Mouse (Mus musculus) CH12.LX (cell line): ENCODE measurements around the gene Oas3. TPM values are rescaled to one million over a fixed set of nuclear protein-coding genes. Genes with fewer than 3 reads are reported as not detected.
"Not testable (repeated sequence)": the region's sequence is repeated elsewhere in the genome, so short reads cannot be mapped to it uniquely, and the experiment has no call there.

Experiments used
- DNase-seq: peaks from one replicate; pipeline ENCODE4 v3.0.0-alpha.2; 2013; ENCODE audit errors: extremely low read depth
- H3K27ac ChIP-seq: 2 replicates; pipeline ENCODE4 v1.5.1; 2012; ENCODE audit warnings: low read depth, mild to moderate bottlenecking, control low read depth, moderate library complexity; ENCODE audit not compliant: insufficient read depth
- H3K27me3 ChIP-seq: replicated peaks from 2 replicates; pipeline ENCODE3; 2012; ENCODE audit warnings: inconsistent platforms
- H3K36me3 ChIP-seq, 2 experiments: replicated peaks in 1 of 2; 2 replicates each; pipeline versions ENCODE3 to v1.6.1; 2012; ENCODE audit warnings: inconsistent platforms in 1 of 2, low read length in 1 of 2, mild to moderate bottlenecking in 1 of 2, mixed read lengths in 1 of 2, moderate library complexity in 1 of 2; ENCODE audit not compliant: control insufficient read depth in 1 of 2, insufficient read depth in 1 of 2
- H3K4me1 ChIP-seq, 2 experiments: 2 replicates each; pipeline ENCODE4 v1.6.1; 2012; ENCODE audit warnings: inconsistent platforms in 1 of 2, moderate library complexity in 1 of 2; ENCODE audit not compliant: insufficient read depth in 2 of 2, control insufficient read depth in 1 of 2
- H3K4me2 ChIP-seq: 2 replicates; pipeline ENCODE4 v1.6.1; 2012; ENCODE audit warnings: low read depth, mild to moderate bottlenecking, control low read depth; ENCODE audit not compliant: poor library complexity, insufficient read depth, severe bottlenecking
- H3K4me3 ChIP-seq, 3 experiments: fragments of 150-350 bp in 1 of 3; sonication (generic) in 1 of 3; replicated peaks in 1 of 3; 2 replicates each; pipeline versions ENCODE3 to v1.5.1; 2011 to 2012; ENCODE audit warnings: low read depth in 2 of 3, low read length in 2 of 3, mild to moderate bottlenecking in 2 of 3, moderate library complexity in 2 of 3, control low read depth in 1 of 3, improper control_type of control experiment in 1 of 3, inconsistent platforms in 1 of 3, mixed read lengths in 1 of 3; ENCODE audit not compliant: poor library complexity in 1 of 3
- H3K79me2 ChIP-seq: replicated peaks from 2 replicates; pipeline ENCODE4 v1.6.1; 2012; ENCODE audit warnings: mild to moderate bottlenecking, moderate library complexity; ENCODE audit not compliant: control insufficient read depth, poor library complexity, insufficient read depth, severe bottlenecking; ENCODE audit errors: extremely low read depth
- H3K9ac ChIP-seq: 2 replicates; pipeline ENCODE4 v1.6.1; 2012; ENCODE audit warnings: low read depth, mild to moderate bottlenecking, control low read depth, moderate library complexity; ENCODE audit not compliant: insufficient read depth
- H3K9me3 ChIP-seq: replicated peaks from 2 replicates; pipeline ENCODE3; 2012; ENCODE audit warnings: low read length, inconsistent platforms, mixed read lengths
- BHLHE40 ChIP-seq: IDR thresholded peaks from 2 replicates; pipeline ENCODE4 v1.6.1; 2011; ENCODE audit warnings: mild to moderate bottlenecking, low read depth, low read length, improper control_type of control experiment
- HCFC1 ChIP-seq: IDR thresholded peaks from 2 replicates; pipeline ENCODE4 v1.6.1; 2012; ENCODE audit warnings: low read depth, mild to moderate bottlenecking, inconsistent platforms, low read length, improper control_type of control experiment
- MAFK ChIP-seq: IDR thresholded peaks from 2 replicates; pipeline ENCODE4 v1.6.1; 2011; ENCODE audit warnings: low read length, improper control_type of control experiment; ENCODE audit not compliant: insufficient replicate concordance
- MYC ChIP-seq: IDR thresholded peaks from 2 replicates; pipeline ENCODE4 v1.6.1; 2011; ENCODE audit warnings: low read depth, mild to moderate bottlenecking, improper control_type of control experiment, low read length
- dilution Hi-C: fragments of 300-500 bp; cut with MboI; formaldehyde crosslinking; loops from 2 replicates; pipeline ENCODE4 v1.14.3; 2020; ENCODE audit warnings: low sequenced_read_pairs; ENCODE audit not compliant: extremely low pct_unique_long_range_greater_than_20kb, extremely low pct_ligation_motif_present
- in situ Hi-C: fragments of 300-500 bp; cut with MboI; formaldehyde crosslinking; loops from 3 replicates; pipeline ENCODE4 v1.14.3; 2019; ENCODE audit warnings: low sequenced_read_pairs, low pct_ligation_motif_present, low pct_unique_long_range_greater_than_20kb, mixed read lengths
- polyA plus RNA-seq: library from polyadenylated mRNA; unstranded; fragments of >175 nt; gene quantifications from 2 replicates; pipeline ENCODE4 v1.2.1, GENCODE M21; 2012; ENCODE audit warnings: low read depth; ENCODE audit not compliant: insufficient read length
- total RNA-seq, 2 experiments: library from RNA; depleted of rRNA; stranded (reverse); fragments of 300-350 nt in 1 of 2; fragments of >200 nt in 1 of 2; gene quantifications; 2 replicates each; pipeline ENCODE4 v1.2.3; 2012 to 2014

Oas3 gene
- total and polyA plus RNA-seq, 3 experiments: 0.30 TPM; not detected in 2

GRCm38 (mm10) chr5:120803596-120803995 lies 26.1 kb upstream of the Oas3 start:
- DNase-seq: no peak
- no peaks in the 10 kb centered on the region for H3K79me2 ChIP-seq
- H3K4me1 ChIP-seq: peaks cover 0 to 2% of the 10 kb centered on the region in 2 experiments; a peak in 1 of 4 replicates
- in situ Hi-C loops: no loop called here
- no peaks in the 10 kb centered on the region for H3K27me3 ChIP-seq
- H3K27ac ChIP-seq: no peak overlapping the region
- dilution Hi-C loops: no loop called here
- no peak overlapping the region for H3K4me2 ChIP-seq
- no peak for TF ChIP-seq BHLHE40
- TF ChIP-seq MAFK: no peak
- no peak for TF ChIP-seq MYC
- no peak for TF ChIP-seq HCFC1
- TF ChIP-seq, all 38 proteins: peak for 0
- H3K4me3 ChIP-seq: no peak overlapping the region
- H3K9ac ChIP-seq: no peak overlapping the region
- H3K36me3 ChIP-seq: peaks cover 0 to 24% of the 10 kb centered on the region in 2 experiments
- H3K9me3 ChIP-seq: no peaks in the 10 kb centered on the region

GRCm38 (mm10) chr5:120798943-120799342 lies 21.5 kb upstream of the Oas3 start:
- H3K27me3 ChIP-seq, H3K9me3 ChIP-seq, H3K4me1 ChIP-seq, H3K79me2 ChIP-seq, H3K9ac ChIP-seq, H3K4me3 ChIP-seq, dilution Hi-C loops, DNase-seq, H3K27ac ChIP-seq, H3K4me2 ChIP-seq: not testable (repeated sequence)
- H3K36me3 ChIP-seq: peaks cover 0 to 17% of the 10 kb centered on the region in 2 experiments
- in situ Hi-C loops: loop anchor here (10.0 kb wide), 1 partner anchor 116 kb away; the partner anchor contains the start of gene Oas1d

- H3K4me2 ChIP-seq, H3K9ac ChIP-seq, dilution Hi-C loops, H3K9me3 ChIP-seq, H3K27me3 ChIP-seq, H3K4me3 ChIP-seq, H3K27ac ChIP-seq, H3K79me2 ChIP-seq, DNase-seq, H3K4me1 ChIP-seq: not testable (repeated sequence)
- H3K36me3 ChIP-seq: peaks cover 0 to 17% of the 10 kb centered on the region in 2 experiments
- in situ Hi-C loops: loop anchor here (10.0 kb wide), 1 partner anchor 117 kb away; the partner anchor contains the start of gene Oas1d
Observed at GRCm38 (mm10) chr5:120798147-120798546, 20.7 kb upstream of the Oas3 start.

- peaks cover 17% of the 10 kb centered on the region for H3K27me3 ChIP-seq
- H3K36me3 ChIP-seq, H3K4me2 ChIP-seq, dilution Hi-C loops, DNase-seq, H3K4me3 ChIP-seq, H3K9me3 ChIP-seq, H3K27ac ChIP-seq, H3K4me1 ChIP-seq, H3K79me2 ChIP-seq, H3K9ac ChIP-seq: not testable (repeated sequence)
- in situ Hi-C loops: loop anchor here (10.0 kb wide), 1 partner anchor 119 kb away; the partner anchor contains the start of gene Oas1d
Observed at GRCm38 (mm10) chr5:120795480-120796034, 18.1 kb upstream of the Oas3 start, which contains the start of gene Oas1e. Gene Oas1e (minus strand): TSS chr5:120795530.
